Mouse (Mus musculus): ENCODE data around the gene Kif26b.

- TF ChIP-seq CTCF (IDR thresholded peaks at IDR 0.05; ENCODE audit: extremely low read depth, insufficient read depth, insufficient read length, insufficient replicate concordance) (no peak), POLR2A (IDR thresholded peaks at IDR 0.05; ENCODE audit: low read depth, low read length) (no peak)
Measured at GRCm38 (mm10) chr1:178733035-178733434, 204.1 kb downstream of the Kif26b start.
